Mouse (Mus musculus) forebrain, postnatal 0 days (tissue): Measurements from ENCODE around the gene Atp5l. TPM values are rescaled to one million over a fixed set of nuclear protein-coding genes. Genes with fewer than 3 reads are reported as not detected.
A peak's percentile ranks its signal among the peaks of the same experiment; 100 is the strongest.

ENCODE experiments used
- ATAC-seq: fragments of 200-750 bp; cut with Nextera tagmentation; 2 replicates; pipeline ENCODE4 v1.8.0; 2017; ENCODE audit warnings: mild to moderate bottlenecking, moderate library complexity
- DNase-seq: peaks from one replicate; pipeline ENCODE4 v3.0.0-alpha.2; 2015
- H3K27ac ChIP-seq: fragments of 300-500 bp; sonication (generic); 2 replicates; pipeline ENCODE4 v1.5.1; 2014; ENCODE audit warnings: low read depth, mild to moderate bottlenecking, antibody characterized with exemption, low read length, moderate library complexity, mixed read lengths
- H3K27me3 ChIP-seq: fragments of 300-500 bp; sonication (generic); 2 replicates; pipeline ENCODE4 v1.6.1; 2014; ENCODE audit warnings: mild to moderate bottlenecking, low read length, mixed read lengths; ENCODE audit not compliant: insufficient read depth
- H3K36me3 ChIP-seq: fragments of 300-500 bp; sonication (generic); 2 replicates; pipeline ENCODE4 v1.6.1; 2014; ENCODE audit warnings: mild to moderate bottlenecking, moderate library complexity; ENCODE audit not compliant: insufficient read depth
- H3K4me1 ChIP-seq: fragments of 300-500 bp; sonication (generic); 2 replicates; pipeline ENCODE4 v1.6.1; 2014; ENCODE audit warnings: antibody characterized with exemption; ENCODE audit not compliant: insufficient read depth
- H3K4me2 ChIP-seq: fragments of 300-500 bp; sonication (generic); 2 replicates; pipeline ENCODE4 v1.6.1; 2014; ENCODE audit warnings: low read depth, mild to moderate bottlenecking, moderate library complexity
- H3K4me3 ChIP-seq: fragments of 300-500 bp; sonication (generic); 2 replicates; pipeline ENCODE4 v1.5.1; 2014; ENCODE audit warnings: low read depth, low read length, mixed read lengths
- H3K9ac ChIP-seq: fragments of 300-500 bp; sonication (generic); 2 replicates; pipeline ENCODE4 v1.6.1; 2014; ENCODE audit warnings: mild to moderate bottlenecking
- H3K9me3 ChIP-seq: fragments of 300-500 bp; sonication (generic); 2 replicates; pipeline ENCODE4 v1.6.1; 2016; ENCODE audit warnings: low read length
- CTCF ChIP-seq: sonication (generic); IDR thresholded peaks from 2 replicates; pipeline ENCODE4 v1.5.1; 2016; ENCODE audit warnings: antibody characterized with exemption, control low read depth, low read depth
- WGBS: fragments of 180-500 bp; shearing (Covaris S2); extraction: QIAGEN DNeasy Blood & Tissue Kit; methylation state at CpG from one replicate; pipeline ENCODE4 v1.1.7; 2014; 5-methylcytosine and 5-hydroxymethylcytosine counted together
- polyA plus RNA-seq: library from polyadenylated mRNA; unstranded; fragments of >200 nt; fragmentation: Nextera tagmentation; extraction: Ambion mirVana; gene quantifications from 2 replicates; pipeline ENCODE4 v1.2.1, GENCODE M21; 2015
- total RNA-seq: library from RNA; depleted of rRNA; stranded (reverse); fragments of >200 nt; gene quantifications from 2 replicates; pipeline ENCODE4 v1.2.3, GENCODE M21; 2014

Gene Atp5l
- total and polyA plus RNA-seq, 2 experiments from 2014 or later = 216 to 859 TPM

DNA sequence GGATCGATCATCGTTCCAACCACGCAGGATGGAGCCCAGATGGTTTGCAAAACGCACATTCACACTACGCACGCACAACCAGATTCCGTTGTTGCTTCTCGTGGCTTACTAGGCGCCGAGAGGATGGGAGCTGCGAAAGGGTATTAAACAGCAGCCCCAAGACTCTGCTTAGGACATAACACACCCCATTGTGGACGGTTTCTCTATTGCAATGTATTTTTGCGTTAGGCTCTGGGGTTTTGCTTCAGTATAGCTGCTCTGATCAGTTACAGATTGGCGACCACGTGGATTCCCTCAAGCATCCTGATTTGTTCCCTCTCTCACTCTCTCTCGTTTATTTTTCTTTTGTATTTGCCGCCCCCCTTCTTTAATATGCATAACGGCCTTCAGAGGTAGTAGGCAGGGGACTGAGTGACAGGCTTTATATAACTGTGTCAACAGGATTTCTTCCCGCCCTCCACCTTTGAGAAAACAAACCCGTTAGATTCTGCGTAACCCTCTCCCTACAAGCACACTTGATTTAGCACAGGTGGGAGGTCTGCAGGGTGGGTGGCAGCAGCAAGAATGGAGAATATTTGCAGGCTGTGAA lies 37.5 kb downstream of the Atp5l start:
- Histone ChIP-seq H3K36me3 (no peaks in the 10 kb centered on the region), H3K4me1 (peaks cover 4% of the 10 kb centered on the region; the same call in 1 of the 2 replicates), H3K4me2 (peak overlapping the region; percentile 95), H3K9me3 (no peaks in the 10 kb centered on the region), H3K27ac (peak overlapping the region; percentile 99), H3K27me3 (no peaks in the 10 kb centered on the region), H3K4me3 (peak overlapping the region; percentile 100), H3K9ac (peak overlapping the region; percentile 95)
- ATAC-seq (peak; percentile 57), DNase-seq (peak; percentile 84)
- 1% methylated on average over 21 of the region's 21 CpGs for WGBS
- peak; percentile 15; the same call in 1 of the 2 replicates for TF ChIP-seq CTCF

DNA sequence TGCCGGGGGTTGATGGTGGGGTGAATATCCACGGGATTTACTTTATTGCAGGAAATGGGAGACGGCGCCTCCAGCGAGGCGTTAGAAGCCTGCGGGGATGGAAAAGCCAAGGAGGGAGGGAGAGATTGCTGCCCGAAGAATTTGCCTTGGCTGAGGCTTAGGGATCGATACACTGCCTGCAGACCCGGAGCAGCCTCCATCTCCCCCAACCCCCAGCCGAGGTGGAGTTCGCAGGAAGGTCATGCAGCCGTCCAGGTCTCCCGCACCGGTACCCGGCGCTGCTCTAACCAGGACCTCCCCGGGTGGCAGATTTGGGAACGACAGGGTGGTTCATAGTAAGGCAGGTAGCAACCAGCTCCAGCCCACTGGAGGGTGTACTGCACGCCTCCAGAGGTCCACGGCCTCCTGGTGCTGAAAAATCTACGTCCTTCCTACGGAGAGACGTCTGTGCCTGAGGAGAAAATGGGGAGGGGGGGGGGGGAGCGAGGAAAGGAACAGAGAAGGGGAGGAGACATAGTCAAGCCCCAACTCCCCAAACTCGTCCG lies 38.0 kb downstream of the Atp5l start:
- DNase-seq (no peak), ATAC-seq (peak; percentile 47)
- under 1% methylated on average over 26 of the region's 27 CpGs for WGBS
- H3K9me3 ChIP-seq = no peaks in the 10 kb centered on the region
- TF ChIP-seq CTCF = peak; percentile 48
- H3K4me1 ChIP-seq = peaks cover 9% of the 10 kb centered on the region; the same call in 1 of the 2 replicates
- peak overlapping the region; percentile 99 for H3K27ac ChIP-seq
- H3K9ac ChIP-seq = peak overlapping the region; percentile 95
- no peaks in the 10 kb centered on the region for H3K27me3 ChIP-seq
- peak overlapping the region; percentile 95 for H3K4me2 ChIP-seq
- H3K36me3 ChIP-seq = no peaks in the 10 kb centered on the region; the same call in 1 of the 2 replicates
- H3K4me3 ChIP-seq = peak overlapping the region; percentile 100

- TF ChIP-seq CTCF = no peak
- ATAC-seq = peak; percentile 64
- peak overlapping the region; percentile 100 for H3K4me3 ChIP-seq
- H3K4me1 ChIP-seq = peaks cover 10% of the 10 kb centered on the region; the same call in 1 of the 2 replicates
- peak overlapping the region; percentile 95 for H3K4me2 ChIP-seq
- peak overlapping the region; percentile 95 for H3K9ac ChIP-seq
- 4% methylated on average over 29 of the region's 29 CpGs for WGBS
- no peaks in the 10 kb centered on the region for H3K27me3 ChIP-seq
- no peaks in the 10 kb centered on the region for H3K9me3 ChIP-seq
- no peaks in the 10 kb centered on the region; the same call in 1 of the 2 replicates for H3K36me3 ChIP-seq
- peak; percentile 91 for DNase-seq
- H3K27ac ChIP-seq = peak overlapping the region; percentile 99
Measured at GRCm38 (mm10) chr9:44881941-44882435, 38.6 kb downstream of the Atp5l start.

DNA sequence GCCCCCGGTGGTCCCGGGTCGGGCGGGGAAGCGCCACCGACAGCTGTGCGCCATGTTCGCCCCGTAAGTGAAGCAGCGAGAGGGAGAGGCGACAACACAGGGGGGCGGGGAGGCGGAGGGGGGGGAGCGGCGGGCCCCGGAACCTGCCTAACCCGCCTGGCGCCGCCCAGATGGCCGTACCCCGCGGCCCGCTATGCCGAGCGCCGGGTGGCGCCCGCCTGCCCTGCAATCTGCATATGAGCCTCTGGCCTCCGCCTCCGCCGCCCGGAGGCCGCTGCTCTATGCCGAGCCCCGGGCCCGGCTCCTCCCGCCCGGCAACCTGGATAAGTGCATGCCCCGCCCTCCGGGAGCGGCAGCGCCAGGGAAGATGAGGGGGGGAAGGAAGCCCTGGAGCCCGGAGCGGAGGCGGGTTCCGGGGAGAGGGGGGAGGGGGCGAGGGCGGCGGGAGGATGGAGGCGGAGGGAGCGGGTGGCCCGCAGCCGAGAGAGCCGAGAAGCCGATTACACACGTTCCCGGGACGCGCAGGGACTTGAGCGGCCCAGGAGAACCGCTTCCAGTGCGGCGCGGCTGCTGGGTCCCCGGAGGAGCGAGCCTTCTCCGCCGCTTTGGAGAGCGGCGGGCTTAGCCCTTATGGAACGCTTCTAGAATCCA lies 39.2 kb downstream of the Atp5l start, which contains the start of gene Kmt2a:
Gene Kmt2a (minus strand): TSS at position 76 of the 651 bp plus-strand sequence.
- Histone ChIP-seq H3K27me3 (no peaks in the 10 kb centered on the region), H3K4me3 (peak within 1 kb of the TSS; percentile 100), H3K9me3 (no peaks in the 10 kb centered on the region), H3K9ac (peak within 1 kb of the TSS; percentile 95), H3K36me3 (no peaks in the 10 kb centered on the region; the same call in 1 of the 2 replicates), H3K4me1 (peaks cover 10% of the 10 kb centered on the region; the same call in 1 of the 2 replicates), H3K27ac (peak within 1 kb of the TSS; percentile 99), H3K4me2 (peak within 1 kb of the TSS; percentile 95)
- TF ChIP-seq CTCF = no peak
- DNase-seq (peak; percentile 99), ATAC-seq (peak; percentile 75)
- WGBS = 4% methylated on average over 47 of the region's 71 CpGs

DNA sequence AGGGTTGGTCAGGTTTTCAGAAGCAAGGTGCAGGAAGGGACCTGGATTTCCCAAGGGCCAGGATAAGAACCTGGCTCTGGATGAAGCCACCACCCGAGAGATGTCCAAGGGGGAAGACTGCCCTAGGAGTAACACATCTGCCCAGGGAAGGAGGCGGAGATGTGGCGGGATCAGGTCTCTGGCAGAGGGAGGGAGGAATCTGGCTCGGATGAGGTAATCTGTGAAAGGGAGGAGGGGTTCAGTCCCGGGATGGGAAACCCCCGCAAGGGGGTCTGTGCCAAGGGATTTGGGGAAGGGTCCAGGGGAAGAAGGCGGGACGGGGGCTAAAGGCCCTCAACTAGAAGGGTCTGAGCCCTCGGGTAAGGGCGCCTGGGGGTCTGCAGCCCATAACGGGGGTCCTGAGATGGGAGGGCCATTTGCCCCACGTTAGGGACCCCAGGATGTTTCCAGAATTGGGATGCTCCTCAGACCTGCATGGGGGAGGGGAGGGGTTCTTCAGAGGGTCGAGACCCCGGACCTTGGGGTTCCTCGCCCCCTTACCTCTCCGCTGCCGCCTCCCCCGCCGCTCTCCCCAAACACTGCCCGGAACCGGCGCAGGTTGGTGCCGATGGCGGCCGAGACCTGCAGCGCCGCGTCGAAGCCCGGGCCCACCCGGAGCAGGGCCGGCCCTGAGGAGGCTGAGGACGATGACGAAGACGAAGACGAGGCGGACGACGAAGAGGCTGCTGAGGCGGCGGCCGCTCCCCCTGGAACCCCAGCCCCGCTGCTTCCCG lies 40.0 kb downstream of the Atp5l start:
- H3K4me1 ChIP-seq = peaks cover 13% of the 10 kb centered on the region
- ATAC-seq (peak; percentile 5; the same call in 1 of the 2 replicates), DNase-seq (peak; percentile 39)
- peak overlapping the region; percentile 83 for H3K4me2 ChIP-seq
- TF ChIP-seq CTCF = no peak
- no peaks in the 10 kb centered on the region for H3K27me3 ChIP-seq
- peak overlapping the region; percentile 100 for H3K4me3 ChIP-seq
- 1% methylated on average over 37 of the region's 44 CpGs for WGBS
- H3K9me3 ChIP-seq = no peaks in the 10 kb centered on the region
- H3K36me3 ChIP-seq = no peaks in the 10 kb centered on the region; the same call in 1 of the 2 replicates
- peak overlapping the region; percentile 99 for H3K27ac ChIP-seq
- peak overlapping the region; percentile 95 for H3K9ac ChIP-seq

- no peaks in the 10 kb centered on the region; the same call in 1 of the 2 replicates for H3K36me3 ChIP-seq
Measured at GRCm38 (mm10) chr9:44879694-44880271, 40.8 kb downstream of the Atp5l start.

More at GRCm38 (mm10) chr9:44879694-44880271, 40.8 kb downstream of the Atp5l start:
- Histone ChIP-seq H3K9me3 (no peaks in the 10 kb centered on the region), H3K9ac (peak overlapping the region; percentile 95), H3K4me2 (peak overlapping the region; percentile 83), H3K4me3 (peak overlapping the region; percentile 100), H3K27me3 (no peaks in the 10 kb centered on the region), H3K27ac (peak overlapping the region; percentile 99), H3K4me1 (peaks cover 16% of the 10 kb centered on the region)
- DNase-seq (no peak), ATAC-seq (no peak)
- TF ChIP-seq CTCF = no peak
- under 1% methylated on average over 13 of the region's 13 CpGs for WGBS
